Mouse (Mus musculus): ENCODE measurements around the gene Xlr5c. TPM values are rescaled to one million over a fixed set of nuclear protein-coding genes. Genes with fewer than 3 reads are reported as not detected.
"Not testable (repeated sequence)": the region's sequence is repeated elsewhere in the genome, so short reads cannot be mapped to it uniquely, and the experiment has no call there.

Gene Xlr5c
- polyA plus RNA-seq, 2 experiments: not detected

DNA sequence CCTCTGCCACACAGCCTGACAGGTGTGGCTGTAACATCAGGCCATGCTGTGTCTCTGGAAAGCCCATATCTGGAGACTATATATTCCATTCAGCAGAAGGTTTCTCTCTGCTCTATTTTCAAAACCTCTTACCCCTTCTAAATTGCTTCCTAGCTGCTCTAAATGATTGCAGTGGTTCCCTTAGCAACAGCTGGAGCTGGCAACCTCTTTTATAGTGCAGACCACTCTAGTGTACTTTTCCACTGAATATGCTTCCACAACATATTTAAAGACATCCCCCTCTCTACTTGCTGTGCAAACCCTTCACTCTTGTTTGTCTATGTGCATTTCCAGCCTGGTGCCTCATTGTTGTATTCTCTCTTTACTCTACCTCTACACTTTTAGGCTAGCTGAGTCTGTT, 40.8 kb upstream of the Xlr5c start:
- Histone ChIP-seq H3K27ac (replicated peaks; ENCODE audit: low read depth, low read length) (no peak overlapping the region), H3K27me3 (ENCODE audit: control insufficient read depth, insufficient read depth, low read length) (no peaks in the 10 kb centered on the region)
- DNase-seq (ENCODE audit: low spot score): peak; percentile 13

GRCm38 (mm10) chrX:73327215-73327614, 34.4 kb upstream of the Xlr5c start:
- Histone ChIP-seq H3K4me2 (replicated peaks; ENCODE audit: low read depth, low read length, severe bottlenecking) (no peak overlapping the region), H3K27ac (replicated peaks; ENCODE audit: low read depth, low read length) (no peak overlapping the region), H3K9ac (ENCODE audit: low read depth, low read length, severe bottlenecking) (no peak overlapping the region), H3K27me3 (ENCODE audit: control insufficient read depth, insufficient read depth, low read length) (no peaks in the 10 kb centered on the region; the same call in 1 of the 2 replicates), H3K4me3 (replicated peaks; ENCODE audit: low read length) (no peak overlapping the region), H3K4me1 (ENCODE audit: control insufficient read depth, insufficient read depth, low read length) (no peaks in the 10 kb centered on the region), H3K9me3 (ENCODE audit: control insufficient read depth, low read length) (no peaks in the 10 kb centered on the region), H3K36me3 (ENCODE audit: control insufficient read depth, insufficient read depth, low read length) (no peaks in the 10 kb centered on the region)
- no peak for TF ChIP-seq POLR2A (IDR thresholded peaks at IDR 0.05; ENCODE audit: borderline replicate concordance, extremely low read depth, insufficient read depth, insufficient read length)
- ATAC-seq (ENCODE audit: low FRiP score, low read depth): no peak
- DNase-seq (ENCODE audit: low spot score): no peak
- 76% methylated on average over 2 of the region's 2 CpGs for WGBS

More for the DNA sequence above, 40.8 kb upstream of the Xlr5c start:
- Histone ChIP-seq H3K9ac (ENCODE audit: low read depth, low read length, severe bottlenecking) (no peak overlapping the region), H3K9me3 (ENCODE audit: control insufficient read depth, low read length) (no peaks in the 10 kb centered on the region), H3K4me1 (ENCODE audit: control insufficient read depth, insufficient read depth, low read length) (no peaks in the 10 kb centered on the region), H3K4me2 (replicated peaks; ENCODE audit: low read depth, low read length, severe bottlenecking) (no peak overlapping the region), H3K36me3 (ENCODE audit: control insufficient read depth, insufficient read depth, low read length) (no peaks in the 10 kb centered on the region), H3K4me3 (replicated peaks; ENCODE audit: low read length) (no peak overlapping the region)
- ATAC-seq (ENCODE audit: low FRiP score, low read depth): no peak
- TF ChIP-seq POLR2A (IDR thresholded peaks at IDR 0.05; ENCODE audit: borderline replicate concordance, extremely low read depth, insufficient read depth, insufficient read length): no peak

- peak; percentile 7 for DNase-seq (ENCODE audit: low spot score)
- Histone ChIP-seq H3K27me3 (ENCODE audit: control insufficient read depth, insufficient read depth, low read length) (no peaks in the 10 kb centered on the region; the same call in 1 of the 2 replicates), H3K9ac (ENCODE audit: low read depth, low read length, severe bottlenecking) (no peak overlapping the region), H3K9me3 (ENCODE audit: control insufficient read depth, low read length) (no peaks in the 10 kb centered on the region), H3K4me3 (replicated peaks; ENCODE audit: low read length) (no peak overlapping the region), H3K4me2 (replicated peaks; ENCODE audit: low read depth, low read length, severe bottlenecking) (no peak overlapping the region), H3K4me1 (ENCODE audit: control insufficient read depth, insufficient read depth, low read length) (no peaks in the 10 kb centered on the region), H3K27ac (replicated peaks; ENCODE audit: low read depth, low read length) (no peak overlapping the region), H3K36me3 (ENCODE audit: control insufficient read depth, insufficient read depth, low read length) (no peaks in the 10 kb centered on the region)
- ATAC-seq (ENCODE audit: low FRiP score, low read depth): peak; percentile 63; the same call in 1 of the 2 replicates
- WGBS: 71% methylated on average over 3 of the region's 3 CpGs
- TF ChIP-seq POLR2A (IDR thresholded peaks at IDR 0.05; ENCODE audit: borderline replicate concordance, extremely low read depth, insufficient read depth, insufficient read length): no peak
Measured at GRCm38 (mm10) chrX:73321029-73321428, 28.3 kb upstream of the Xlr5c start.

DNA sequence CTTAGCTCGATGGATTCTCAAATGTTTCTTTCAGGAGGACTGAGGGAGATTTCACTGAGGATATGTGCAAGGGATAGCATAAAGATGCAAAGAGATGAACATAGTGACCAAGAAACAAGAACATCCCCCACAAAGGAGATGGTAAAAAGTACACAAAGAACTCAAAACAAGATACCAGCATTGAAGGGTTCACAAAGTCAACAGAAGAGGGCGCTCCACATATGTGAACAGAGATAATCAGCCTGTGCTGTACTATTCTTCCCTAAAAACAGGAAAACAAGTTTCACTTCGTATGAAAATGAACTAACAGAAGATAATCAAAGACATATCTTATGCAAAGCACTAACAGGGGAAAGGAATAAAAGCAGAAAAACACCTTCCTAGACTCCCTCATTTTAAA, 19.7 kb upstream of the Xlr5c start:
- peak; percentile 36 for DNase-seq (ENCODE audit: low spot score)
- Histone ChIP-seq H3K4me1 (ENCODE audit: control insufficient read depth, insufficient read depth, low read length) (no peaks in the 10 kb centered on the region), H3K27me3 (ENCODE audit: control insufficient read depth, insufficient read depth, low read length) (no peaks in the 10 kb centered on the region), H3K4me3 (replicated peaks; ENCODE audit: low read length) (no peak overlapping the region), H3K27ac (replicated peaks; ENCODE audit: low read depth, low read length) (no peak overlapping the region), H3K4me2 (replicated peaks; ENCODE audit: low read depth, low read length, severe bottlenecking) (no peak overlapping the region), H3K9me3 (ENCODE audit: control insufficient read depth, low read length) (no peaks in the 10 kb centered on the region), H3K36me3 (ENCODE audit: control insufficient read depth, insufficient read depth, low read length) (no peaks in the 10 kb centered on the region), H3K9ac (ENCODE audit: low read depth, low read length, severe bottlenecking) (no peak overlapping the region)
- WGBS: 38% methylated on average over 3 of the region's 3 CpGs
- TF ChIP-seq POLR2A (IDR thresholded peaks at IDR 0.05; ENCODE audit: borderline replicate concordance, extremely low read depth, insufficient read depth, insufficient read length): no peak
- no peak for ATAC-seq (ENCODE audit: low FRiP score, low read depth)

DNA sequence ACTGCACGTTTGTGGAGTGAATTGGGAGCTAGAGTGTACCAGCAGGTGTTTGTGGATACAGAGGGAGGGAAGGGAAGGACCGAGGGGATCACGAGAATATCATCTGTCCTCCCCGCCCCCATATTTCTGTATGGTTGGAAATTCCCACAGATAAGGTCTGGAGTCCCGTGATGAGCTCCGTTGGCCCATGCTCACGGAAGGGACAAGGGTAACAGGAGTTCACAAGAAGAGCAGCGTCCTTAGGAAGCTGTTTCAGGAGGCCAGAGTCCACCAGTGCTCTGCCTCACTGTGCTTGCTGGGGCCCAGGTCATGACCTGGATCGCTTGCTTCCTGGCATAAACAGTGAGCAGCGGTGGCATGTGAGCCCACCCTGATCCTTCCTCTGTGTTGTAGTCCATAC, 3.0 kb upstream of the Xlr5c start:
- H3K36me3 ChIP-seq (ENCODE audit: control insufficient read depth, insufficient read depth, low read length); H3K27me3 ChIP-seq (ENCODE audit: control insufficient read depth, insufficient read depth, low read length); H3K27ac ChIP-seq (replicated peaks; ENCODE audit: low read depth, low read length); H3K4me2 ChIP-seq (replicated peaks; ENCODE audit: low read depth, low read length, severe bottlenecking); H3K9ac ChIP-seq (ENCODE audit: low read depth, low read length, severe bottlenecking); H3K9me3 ChIP-seq (ENCODE audit: control insufficient read depth, low read length); H3K4me3 ChIP-seq (replicated peaks; ENCODE audit: low read length); DNase-seq (ENCODE audit: low spot score); ATAC-seq (ENCODE audit: low FRiP score, low read depth); H3K4me1 ChIP-seq (ENCODE audit: control insufficient read depth, insufficient read depth, low read length): not testable (repeated sequence)
- WGBS: 78% methylated on average over 6 of the region's 10 CpGs

DNA sequence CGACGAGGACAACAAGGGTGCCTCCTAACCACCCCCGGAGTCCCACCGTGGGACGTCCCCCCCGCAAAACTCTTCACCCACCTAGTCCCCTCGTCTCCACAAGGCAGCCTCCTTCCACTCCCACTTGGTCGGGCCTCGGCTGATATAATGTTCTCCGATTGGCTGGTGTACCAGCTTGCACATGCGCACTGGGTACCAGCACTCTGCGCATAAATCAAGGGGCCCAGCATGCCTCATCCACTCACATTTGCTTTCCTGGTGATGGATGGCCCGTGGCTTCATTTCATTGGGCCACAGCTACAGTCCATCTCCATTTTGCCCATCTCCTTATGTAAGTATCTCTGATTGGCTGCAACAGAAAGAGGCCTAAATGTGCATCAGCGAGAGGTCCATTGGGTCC, 27.5 kb downstream of the Xlr5c start, which contains the start of gene Xlr3c:
Gene Xlr3c (minus strand): TSS at position 121 of the 400 bp plus-strand sequence.
- H3K27me3 ChIP-seq (ENCODE audit: control insufficient read depth, insufficient read depth, low read length); H3K9ac ChIP-seq (ENCODE audit: low read depth, low read length, severe bottlenecking); H3K4me2 ChIP-seq (replicated peaks; ENCODE audit: low read depth, low read length, severe bottlenecking); H3K4me1 ChIP-seq (ENCODE audit: control insufficient read depth, insufficient read depth, low read length); DNase-seq (ENCODE audit: low spot score); H3K4me3 ChIP-seq (replicated peaks; ENCODE audit: low read length); H3K27ac ChIP-seq (replicated peaks; ENCODE audit: low read depth, low read length); H3K9me3 ChIP-seq (ENCODE audit: control insufficient read depth, low read length); ATAC-seq (ENCODE audit: low FRiP score, low read depth); H3K36me3 ChIP-seq (ENCODE audit: control insufficient read depth, insufficient read depth, low read length): not testable (repeated sequence)
- 89% methylated on average over 13 of the region's 14 CpGs for whole genome bisulfite sequencing

DNA sequence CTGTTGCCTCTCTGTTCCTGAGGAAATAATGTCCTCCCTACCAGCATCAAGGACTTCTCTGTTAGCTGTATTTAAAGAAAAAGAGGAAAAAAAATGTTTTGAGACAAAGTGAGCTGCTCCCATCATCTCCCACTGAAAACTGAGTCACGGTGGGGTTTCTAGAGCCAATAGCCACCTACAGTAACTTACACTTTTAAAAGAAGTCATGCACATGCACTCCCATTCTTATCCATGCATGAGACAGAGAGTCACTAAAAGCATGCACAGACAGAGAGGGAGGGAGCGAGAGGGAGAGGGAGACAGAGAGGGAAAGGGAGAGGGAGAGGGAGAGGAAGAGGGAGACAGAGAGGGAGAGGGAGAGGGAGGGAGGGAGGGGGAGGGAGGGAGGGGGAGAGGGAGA, 30.3 kb downstream of the Xlr5c start:
- not testable (repeated sequence) for H3K9me3 ChIP-seq (ENCODE audit: control insufficient read depth, low read length); H3K4me3 ChIP-seq (replicated peaks; ENCODE audit: low read length); DNase-seq (ENCODE audit: low spot score); H3K4me1 ChIP-seq (ENCODE audit: control insufficient read depth, insufficient read depth, low read length); H3K4me2 ChIP-seq (replicated peaks; ENCODE audit: low read depth, low read length, severe bottlenecking); ATAC-seq (ENCODE audit: low FRiP score, low read depth); H3K27ac ChIP-seq (replicated peaks; ENCODE audit: low read depth, low read length); H3K36me3 ChIP-seq (ENCODE audit: control insufficient read depth, insufficient read depth, low read length); H3K27me3 ChIP-seq (ENCODE audit: control insufficient read depth, insufficient read depth, low read length); H3K9ac ChIP-seq (ENCODE audit: low read depth, low read length, severe bottlenecking)
- 70% methylated on average over 1 of the region's 2 CpGs for WGBS

GRCm38 (mm10) chrX:73242821-73243325, 49.9 kb downstream of the Xlr5c start, which contains the start of gene Xlr4c:
Gene Xlr4c (minus strand): TSS chrX:73243130.
- 85% methylated on average over 12 of the region's 14 CpGs for WGBS
- H3K27ac ChIP-seq (replicated peaks; ENCODE audit: low read depth, low read length); H3K9me3 ChIP-seq (ENCODE audit: control insufficient read depth, low read length); ATAC-seq (ENCODE audit: low FRiP score, low read depth); H3K9ac ChIP-seq (ENCODE audit: low read depth, low read length, severe bottlenecking); H3K27me3 ChIP-seq (ENCODE audit: control insufficient read depth, insufficient read depth, low read length); H3K4me2 ChIP-seq (replicated peaks; ENCODE audit: low read depth, low read length, severe bottlenecking); H3K36me3 ChIP-seq (ENCODE audit: control insufficient read depth, insufficient read depth, low read length); DNase-seq (ENCODE audit: low spot score); H3K4me1 ChIP-seq (ENCODE audit: control insufficient read depth, insufficient read depth, low read length); H3K4me3 ChIP-seq (replicated peaks; ENCODE audit: low read length): not testable (repeated sequence)
